Mouse (Mus musculus): ENCODE measurements around the gene Fat1.

Fat1 gene

GRCm38 (mm10) chr8:44961492-44961891, 26.2 kb downstream of the Fat1 start:
- DNase-seq (ENCODE audit: low spot score) = no peak

GRCm38 (mm10) chr8:44962572-44963231, 27.5 kb downstream of the Fat1 start:
- no peak for DNase-seq (ENCODE audit: low spot score)

- DNase-seq (ENCODE audit: low spot score) = no peak
These were observed 32.3 kb downstream of the Fat1 start for GRCm38 (mm10) chr8:44967521-44968039.

- no peak for DNase-seq (ENCODE audit: low spot score)
These were observed 34.8 kb downstream of the Fat1 start for GRCm38 (mm10) chr8:44970093-44970492.

- DNase-seq (ENCODE audit: low spot score) = no peak
These were observed 36.1 kb downstream of the Fat1 start for GRCm38 (mm10) chr8:44971346-44971745.

GRCm38 (mm10) chr8:44971964-44972363, 36.7 kb downstream of the Fat1 start:
- DNase-seq (ENCODE audit: low spot score) = no peak

- DNase-seq (ENCODE audit: low spot score) = no peak
These were observed 39.9 kb downstream of the Fat1 start for GRCm38 (mm10) chr8:44975113-44975512.

GRCm38 (mm10) chr8:44975654-44976053, 40.4 kb downstream of the Fat1 start:
- no peak for DNase-seq (ENCODE audit: low spot score)

- no peak for DNase-seq (ENCODE audit: low spot score)
These were observed 43.4 kb downstream of the Fat1 start for GRCm38 (mm10) chr8:44978622-44979021.

- no peak for DNase-seq (ENCODE audit: low spot score)
These were observed 44.0 kb downstream of the Fat1 start for GRCm38 (mm10) chr8:44979245-44979644.

- no peak for DNase-seq (ENCODE audit: low spot score)
These were observed 44.8 kb downstream of the Fat1 start for GRCm38 (mm10) chr8:44980030-44980429.

GRCm38 (mm10) chr8:44985326-44986288, 50.4 kb downstream of the Fat1 start:
- DNase-seq (ENCODE audit: low spot score) = no peak

- no peak for DNase-seq (ENCODE audit: low spot score)
These were observed 56.6 kb downstream of the Fat1 start for GRCm38 (mm10) chr8:44991700-44992487.

- DNase-seq (ENCODE audit: low spot score) = no peak
These were observed 57.4 kb downstream of the Fat1 start for GRCm38 (mm10) chr8:44992664-44993063.

GRCm38 (mm10) chr8:44993376-44993775, 58.1 kb downstream of the Fat1 start:
- no peak for DNase-seq (ENCODE audit: low spot score)

- DNase-seq (ENCODE audit: low spot score) = no peak
These were observed 61.2 kb downstream of the Fat1 start for GRCm38 (mm10) chr8:44996493-44996892.

GRCm38 (mm10) chr8:44997321-44997720, 62.1 kb downstream of the Fat1 start:
- no peak for DNase-seq (ENCODE audit: low spot score)

- no peak for DNase-seq (ENCODE audit: low spot score)
These were observed 62.6 kb downstream of the Fat1 start for GRCm38 (mm10) chr8:44997829-44998228.

- no peak for DNase-seq (ENCODE audit: low spot score)
These were observed 63.0 kb downstream of the Fat1 start for GRCm38 (mm10) chr8:44998275-44998674.

GRCm38 (mm10) chr8:44998681-44999277, 63.5 kb downstream of the Fat1 start:
- DNase-seq (ENCODE audit: low spot score) = no peak

- DNase-seq (ENCODE audit: low spot score) = no peak
These were observed 66.4 kb downstream of the Fat1 start for GRCm38 (mm10) chr8:45001577-45002197.

Measured in MN1 (cell line).